Mouse (Mus musculus) thymus, adult 18-20 months (tissue): ENCODE measurements around the gene Rlim.

ENCODE experiments used
- DNase-seq, 2 experiments: peaks; one replicate each; pipeline ENCODE4 v3.0.0; 2022; ENCODE audit warnings: mixed read lengths in 2 of 2

The Rlim gene

GRCm38 (mm10) chrX:103981169-103981689 lies at the start of gene Rlim:
Rlim (minus strand) TSS chrX:103981284.
- peak; percentile 87 to 92 for DNase-seq

GRCm38 (mm10) chrX:104017196-104017595 lies 36.1 kb upstream of the Rlim start:
- no peak for DNase-seq

- no peak for DNase-seq
Measured at GRCm38 (mm10) chrX:104015048-104015447, 34.0 kb upstream of the Rlim start.

GRCm38 (mm10) chrX:104013318-104013811 lies 32.3 kb upstream of the Rlim start:
- DNase-seq = no peak

GRCm38 (mm10) chrX:103994741-103995140 lies 13.7 kb upstream of the Rlim start:
- no peak for DNase-seq

- DNase-seq = no peak
Measured at GRCm38 (mm10) chrX:103993864-103994263, 12.8 kb upstream of the Rlim start.

- no peak for DNase-seq
Measured at GRCm38 (mm10) chrX:103991702-103992101, 10.6 kb upstream of the Rlim start.

- no peak for DNase-seq
Measured at GRCm38 (mm10) chrX:103990392-103990791, 9.3 kb upstream of the Rlim start.

- DNase-seq = no peak
Measured at GRCm38 (mm10) chrX:103987215-103987964, 6.3 kb upstream of the Rlim start.

GRCm38 (mm10) chrX:103986159-103986558 lies 5.1 kb upstream of the Rlim start:
- no peak for DNase-seq

GRCm38 (mm10) chrX:103984992-103985391 lies 3.9 kb upstream of the Rlim start:
- DNase-seq = no peak

- DNase-seq = no peak
Measured at GRCm38 (mm10) chrX:103981806-103982205, 722 bp upstream of the Rlim start.

- no peak for DNase-seq
Measured at GRCm38 (mm10) chrX:103980590-103981168, 405 bp downstream of the Rlim start.

GRCm38 (mm10) chrX:103980036-103980435 lies 1.0 kb downstream of the Rlim start:
- DNase-seq = peak in 1 of 2 experiments; percentile 10

GRCm38 (mm10) chrX:103939701-103940100 lies 41.4 kb downstream of the Rlim start:
- DNase-seq = no peak

GRCm38 (mm10) chrX:103937333-103937732 lies 43.8 kb downstream of the Rlim start:
- DNase-seq = no peak

GRCm38 (mm10) chrX:103922436-103922835 lies 58.6 kb downstream of the Rlim start:
- DNase-seq = no peak

- no peak for DNase-seq
Measured at GRCm38 (mm10) chrX:103918954-103919353, 62.1 kb downstream of the Rlim start.

GRCm38 (mm10) chrX:103914790-103915189 lies 66.3 kb downstream of the Rlim start:
- DNase-seq = peak in 1 of 2 experiments; percentile 1
